Mouse (Mus musculus): ENCODE results near the gene E2f8.

E2f8 gene

DNA sequence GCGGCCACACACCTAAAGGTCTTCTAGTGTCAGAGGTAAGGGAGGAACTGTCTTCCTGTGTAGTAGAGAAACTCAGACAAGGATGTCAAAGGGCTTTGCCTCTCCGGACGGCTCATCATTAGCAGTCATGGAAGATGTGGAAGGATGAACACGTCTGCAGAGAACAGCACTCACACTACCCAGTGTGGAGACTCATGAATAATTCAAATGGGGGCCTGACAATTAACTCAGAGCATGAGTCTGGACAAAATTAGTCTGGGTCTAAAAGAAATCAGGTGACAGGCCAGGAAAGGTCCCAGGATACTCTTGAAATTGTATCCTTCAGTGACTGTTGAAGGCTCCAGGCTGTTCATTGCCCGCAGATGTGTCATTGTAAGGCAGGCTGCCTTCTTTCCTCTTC, 9.6 kb upstream of the E2f8 start:
- no peak for DNase-seq (ENCODE audit: low spot score)

DNA sequence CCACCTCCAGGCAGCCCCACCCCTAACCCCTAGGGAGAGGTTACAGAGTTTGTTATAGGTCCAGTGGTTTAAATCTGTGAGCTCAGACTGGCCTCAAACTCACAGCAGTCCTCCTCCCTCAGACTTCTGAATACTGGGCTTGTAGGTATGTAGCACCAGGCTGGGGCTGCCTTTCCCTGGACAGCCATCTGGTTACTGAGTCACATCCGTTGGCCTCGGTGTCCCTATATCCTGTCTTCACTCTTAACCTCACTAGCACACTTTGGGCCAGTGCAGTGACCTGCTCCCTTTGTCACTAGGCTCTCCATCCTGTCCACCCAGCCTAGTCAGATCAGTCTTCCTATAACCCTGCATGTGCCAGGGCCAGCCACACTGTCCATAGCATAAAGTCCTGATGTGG, 7.4 kb upstream of the E2f8 start:
- DNase-seq (ENCODE audit: low spot score) = no peak

DNA sequence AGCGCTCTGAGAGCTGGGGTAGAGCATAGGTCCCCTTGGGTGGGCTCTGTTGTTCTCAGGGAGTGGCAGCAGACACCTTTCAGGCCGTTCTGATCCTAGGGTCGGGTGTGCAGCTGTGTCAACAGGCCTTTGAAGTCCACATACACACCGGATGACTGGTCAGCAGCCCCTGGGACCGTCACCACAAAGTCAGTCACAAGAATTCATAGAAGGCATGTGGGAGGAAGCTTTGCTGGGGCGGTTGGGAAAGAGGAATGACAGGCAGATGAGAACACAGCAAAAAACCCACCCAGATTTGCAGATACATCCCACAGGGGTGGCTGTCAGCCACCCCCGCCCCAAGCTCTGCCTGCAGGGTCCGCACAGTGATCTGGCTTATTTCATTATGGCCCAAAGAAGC, 6.6 kb upstream of the E2f8 start:
- DNase-seq (ENCODE audit: low spot score) = no peak

DNA sequence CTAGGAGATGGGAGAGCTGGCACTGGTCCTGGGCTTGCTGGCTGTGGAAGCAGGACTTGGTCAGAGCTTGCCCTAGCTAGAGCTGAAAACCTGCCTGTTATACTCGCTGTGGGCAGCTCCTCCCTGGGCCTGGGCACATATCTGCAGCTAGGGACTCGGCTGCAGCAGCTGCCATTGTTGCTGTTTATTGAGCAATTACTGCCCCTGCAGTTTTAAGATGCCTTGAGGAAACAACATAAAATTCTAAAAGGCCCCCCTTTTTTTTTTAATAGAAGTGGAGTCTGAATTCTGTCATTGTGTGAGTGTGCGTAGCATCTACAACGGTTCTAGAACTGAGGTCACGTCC, 2.8 kb upstream of the E2f8 start:
- DNase-seq (ENCODE audit: low spot score) = peak; percentile 38

DNA sequence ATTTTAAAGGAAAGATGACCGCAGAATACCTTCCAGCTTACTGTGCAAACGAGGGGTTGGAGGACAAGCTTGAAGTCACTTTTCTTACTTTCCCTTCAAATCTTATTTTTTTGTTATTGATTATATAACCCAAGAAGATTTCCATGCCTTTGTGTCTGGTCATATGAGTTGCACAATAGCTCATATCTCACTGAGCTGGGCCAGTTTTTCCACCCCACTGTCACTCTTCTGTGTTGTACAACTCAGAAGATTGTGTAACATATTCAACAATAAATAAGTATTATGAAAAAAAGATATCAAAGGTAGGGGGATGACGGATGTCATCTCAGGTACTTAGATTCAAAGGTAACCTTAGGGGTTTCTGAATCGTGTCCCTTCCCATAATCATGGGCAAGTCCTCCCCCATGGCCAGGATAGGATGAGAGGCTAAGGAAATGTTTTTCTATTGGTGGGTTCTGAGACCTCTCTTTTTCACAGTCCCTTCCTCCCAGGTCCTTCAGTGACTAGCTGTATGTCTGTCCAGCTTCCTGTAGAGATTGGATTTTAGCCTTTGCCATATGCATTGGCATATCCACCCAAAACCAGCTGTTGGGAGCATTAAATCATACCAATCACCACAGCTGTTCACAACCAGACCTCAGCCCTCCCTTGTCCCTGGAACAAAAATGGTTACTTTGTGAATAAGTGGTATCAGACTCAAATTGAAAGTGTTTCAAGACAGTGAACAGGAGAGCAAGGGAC, 2.3 kb upstream of the E2f8 start:
- DNase-seq (ENCODE audit: low spot score) = no peak

DNA sequence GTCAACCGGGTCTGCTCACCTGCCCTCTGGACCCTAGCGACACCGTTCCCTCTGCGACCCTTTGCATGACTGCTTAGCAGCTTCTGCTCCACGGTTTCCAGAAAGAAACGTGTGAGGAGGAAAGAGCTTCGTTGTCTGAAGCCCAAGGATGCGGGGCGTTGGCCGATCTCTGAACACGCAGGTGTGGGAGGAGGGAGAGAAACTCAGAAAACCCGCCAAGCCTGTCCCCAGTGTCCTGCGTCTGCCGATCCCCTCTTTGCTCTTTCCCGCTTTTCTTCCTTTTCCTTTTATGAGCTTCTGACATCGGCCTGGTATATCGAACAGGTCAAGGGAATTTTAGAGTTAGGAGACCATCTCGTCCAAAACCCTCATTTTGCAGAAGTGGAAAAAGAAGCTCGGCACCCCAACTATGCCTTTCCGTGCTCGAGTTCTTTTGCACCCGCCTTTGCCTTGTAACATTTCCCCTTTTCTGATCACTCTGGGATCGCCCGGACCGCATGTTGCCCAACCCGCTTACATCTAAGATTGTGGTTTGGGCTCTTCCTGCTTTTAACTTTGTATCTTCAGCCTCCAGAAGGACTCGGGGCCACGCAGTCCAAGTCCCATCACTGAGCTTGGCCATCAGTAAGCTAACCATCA, 694 bp upstream of the E2f8 start:
- peak; percentile 18 for DNase-seq (ENCODE audit: low spot score)

DNA sequence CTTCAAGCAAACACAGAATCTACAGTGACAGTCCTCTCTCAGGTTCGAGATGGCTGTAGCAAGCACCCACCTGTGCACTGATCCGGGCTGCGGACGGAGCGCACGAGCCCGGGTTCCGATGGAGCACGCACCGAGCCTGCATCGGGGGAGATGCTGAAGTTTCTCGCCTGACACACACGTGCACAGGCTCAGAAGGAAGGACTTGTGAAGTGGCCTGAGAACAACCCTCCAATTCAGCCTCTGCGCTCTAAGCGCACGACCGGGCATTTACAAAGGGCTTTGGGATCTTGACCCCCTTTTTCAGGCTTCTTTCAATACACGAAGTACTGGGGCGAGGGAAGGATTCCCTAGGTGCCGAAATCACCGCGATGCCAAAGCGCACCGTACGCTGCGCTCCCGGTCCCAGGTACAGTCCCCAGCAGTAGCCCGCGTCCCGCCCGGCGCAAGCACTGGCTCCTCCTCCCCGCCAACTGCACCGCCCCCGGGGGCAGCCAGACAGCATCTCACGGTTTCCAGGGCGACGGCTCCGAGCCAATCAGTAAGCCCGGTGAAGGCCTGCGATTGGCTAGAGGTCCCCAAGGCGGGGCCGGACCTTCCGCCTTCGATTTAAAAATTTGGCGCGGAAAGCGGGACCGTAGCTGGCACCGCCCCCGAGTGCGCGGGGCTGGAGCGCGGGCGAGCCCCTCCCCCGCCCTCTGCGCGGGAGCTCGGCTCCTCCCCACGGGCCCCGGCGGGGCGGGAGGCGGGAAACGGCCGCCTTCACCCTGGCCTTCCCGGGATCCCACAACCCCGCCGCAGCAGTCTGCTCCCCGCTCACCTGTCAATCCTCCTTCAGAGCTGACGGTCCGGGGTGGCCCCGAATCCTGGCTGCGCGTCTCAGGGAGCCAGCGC, 560 bp downstream of the E2f8 start:
- DNase-seq (ENCODE audit: low spot score) = peak; percentile 95

DNA sequence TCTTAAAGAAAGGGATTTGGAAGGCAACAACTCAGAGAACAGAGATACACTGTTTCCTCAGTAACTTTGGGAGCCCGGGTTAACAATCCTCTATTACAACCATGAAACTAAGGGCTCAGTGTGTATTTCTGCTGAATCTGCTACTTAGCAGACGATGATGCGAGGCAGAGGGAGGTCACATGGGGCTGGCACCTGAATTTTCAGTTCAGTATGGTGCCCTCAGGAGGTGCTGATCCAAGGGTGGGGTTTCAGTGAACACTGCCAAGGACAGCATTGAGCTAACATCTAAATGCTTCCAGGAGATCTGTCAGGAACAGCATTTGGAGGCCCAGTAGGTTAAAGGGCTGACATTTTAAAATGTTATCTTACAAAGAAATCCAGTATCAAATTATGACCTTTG, 1.8 kb downstream of the E2f8 start:
- DNase-seq (ENCODE audit: low spot score) = no peak

DNA sequence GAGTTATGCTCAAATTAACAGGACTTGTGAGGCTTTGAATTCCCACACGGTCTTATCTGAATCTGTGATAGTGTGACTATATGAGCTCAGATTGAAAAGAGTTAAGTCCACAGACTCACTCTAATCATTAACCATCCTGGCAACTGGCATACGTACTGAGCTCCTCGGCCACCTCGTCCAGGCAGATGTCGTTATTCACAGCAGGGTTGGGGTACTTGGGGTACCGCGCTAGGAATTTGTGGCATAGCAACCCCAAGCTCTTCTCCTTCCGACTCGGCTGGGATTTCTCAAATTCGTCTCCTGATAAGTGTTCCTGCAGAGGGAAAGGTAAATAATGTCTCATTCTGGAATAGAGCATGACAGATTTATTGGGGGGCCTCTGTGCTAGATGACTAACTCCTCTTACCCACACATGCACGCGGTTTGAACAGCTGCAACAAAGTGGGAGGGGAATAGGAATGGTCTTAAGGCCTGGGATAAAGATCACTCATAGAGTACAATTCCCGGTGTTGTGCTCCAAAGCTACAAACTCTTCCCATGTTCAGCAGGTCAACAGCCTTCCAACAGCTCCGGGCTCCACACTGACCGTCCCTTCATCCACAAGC, 3.5 kb downstream of the E2f8 start:
- DNase-seq (ENCODE audit: low spot score) = no peak

DNA sequence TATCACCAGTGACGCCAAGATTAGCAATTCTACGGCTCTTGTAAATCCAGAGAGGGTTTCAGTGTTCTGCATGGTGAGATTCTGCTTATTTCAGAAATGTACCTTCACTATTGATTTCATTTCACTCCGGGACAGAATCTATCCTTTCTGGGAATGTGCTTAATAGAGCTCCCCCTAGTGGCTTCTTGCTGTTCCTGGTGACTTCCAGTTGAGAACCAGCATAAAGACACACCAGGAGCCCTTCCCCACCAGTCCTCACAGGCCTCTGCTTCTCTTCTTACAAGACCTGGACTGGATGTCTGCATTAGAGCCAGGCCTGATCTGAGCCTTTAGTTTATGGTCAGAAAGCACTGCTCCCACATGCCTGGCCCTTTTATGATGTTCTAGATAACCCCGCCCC, 4.9 kb downstream of the E2f8 start:
- DNase-seq (ENCODE audit: low spot score) = no peak

DNA sequence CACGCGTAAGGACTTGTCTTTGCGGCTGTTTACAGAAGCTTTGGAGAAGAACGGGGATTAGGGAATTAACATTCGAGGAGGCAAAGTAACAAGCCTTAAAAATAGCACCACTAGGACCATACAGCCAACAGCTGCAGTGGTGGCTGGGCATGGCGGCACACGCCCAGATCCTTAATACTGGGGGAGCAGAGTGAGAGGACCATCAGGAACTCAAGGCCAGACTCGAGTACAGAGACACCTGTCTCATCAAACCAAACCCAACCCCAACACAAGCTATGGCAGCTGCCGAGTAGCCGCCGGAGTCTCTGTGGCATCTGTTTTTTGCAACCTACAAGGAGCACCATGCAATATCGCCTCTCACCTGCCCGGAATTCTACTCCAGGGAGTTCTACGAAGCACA, 6.3 kb downstream of the E2f8 start:
- DNase-seq (ENCODE audit: low spot score) = no peak

DNA sequence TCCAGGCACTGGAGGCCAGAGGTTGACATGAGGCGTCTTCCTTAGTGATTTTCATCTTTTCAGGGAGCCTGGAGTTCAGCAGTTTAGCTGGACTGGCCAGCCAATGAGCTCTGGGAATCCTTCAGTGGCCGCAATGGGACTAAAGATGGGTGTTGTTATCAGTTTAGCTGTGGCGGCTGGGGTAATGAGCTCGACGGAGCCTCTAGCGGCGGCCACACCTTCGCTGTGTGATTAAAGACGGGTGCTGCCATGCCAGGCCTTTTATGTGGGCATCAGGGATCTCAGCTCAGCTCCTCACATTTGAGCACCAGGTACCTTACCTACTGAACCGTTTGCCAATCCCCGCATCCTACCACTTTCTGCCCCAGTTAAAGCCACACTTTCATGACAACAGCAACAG, 10.1 kb downstream of the E2f8 start:
- no peak for DNase-seq (ENCODE audit: low spot score)

DNA sequence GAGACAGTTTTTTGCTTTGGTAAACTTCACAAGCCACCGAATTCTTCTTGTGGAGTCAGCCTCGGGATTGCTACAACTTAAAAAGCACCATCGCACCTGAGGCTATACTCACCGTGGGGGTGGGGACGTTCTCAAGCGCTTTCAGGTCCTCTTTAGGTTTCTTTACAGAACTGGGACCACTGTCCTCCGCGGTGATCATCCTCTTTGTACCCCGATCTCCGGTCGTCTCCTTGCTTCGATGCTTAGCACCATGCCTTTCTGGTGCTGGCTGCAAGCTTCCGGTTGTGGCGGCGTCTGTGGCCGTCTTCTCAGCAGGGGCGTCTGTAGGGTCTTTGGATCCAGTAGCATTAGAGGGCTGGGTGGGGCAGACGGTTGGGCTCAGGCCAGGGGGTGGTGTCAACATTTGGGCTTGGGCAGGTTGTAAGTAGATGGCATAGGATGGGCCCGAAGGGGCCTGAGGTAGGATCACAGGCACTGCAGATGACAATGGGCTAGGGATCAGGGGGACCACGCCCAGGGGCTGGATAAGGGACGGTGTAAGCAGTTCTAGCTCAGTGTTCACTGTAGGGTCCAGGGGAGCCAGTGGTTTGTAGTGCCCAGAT, 10.7 kb downstream of the E2f8 start:
- no peak for DNase-seq (ENCODE audit: low spot score)

DNA sequence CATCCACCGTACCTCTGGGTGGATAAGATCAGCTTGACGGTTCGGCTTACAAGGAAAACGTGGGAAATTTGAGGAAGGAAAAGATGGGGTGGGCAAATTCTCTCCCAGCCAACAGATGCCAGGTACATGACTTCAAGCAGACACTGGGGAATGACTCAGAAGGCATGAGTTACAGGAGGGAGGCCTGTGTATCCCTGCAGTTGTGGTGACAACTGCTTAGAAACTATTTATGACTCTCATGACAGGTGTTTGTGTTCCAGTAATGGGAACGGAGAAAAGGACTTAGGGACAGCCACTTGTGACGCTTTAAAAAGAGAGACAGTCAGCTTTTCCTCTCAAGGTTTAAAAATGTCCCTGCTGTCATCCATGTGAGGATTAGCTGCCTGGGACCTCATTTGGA, 11.3 kb downstream of the E2f8 start:
- DNase-seq (ENCODE audit: low spot score) = no peak

DNA sequence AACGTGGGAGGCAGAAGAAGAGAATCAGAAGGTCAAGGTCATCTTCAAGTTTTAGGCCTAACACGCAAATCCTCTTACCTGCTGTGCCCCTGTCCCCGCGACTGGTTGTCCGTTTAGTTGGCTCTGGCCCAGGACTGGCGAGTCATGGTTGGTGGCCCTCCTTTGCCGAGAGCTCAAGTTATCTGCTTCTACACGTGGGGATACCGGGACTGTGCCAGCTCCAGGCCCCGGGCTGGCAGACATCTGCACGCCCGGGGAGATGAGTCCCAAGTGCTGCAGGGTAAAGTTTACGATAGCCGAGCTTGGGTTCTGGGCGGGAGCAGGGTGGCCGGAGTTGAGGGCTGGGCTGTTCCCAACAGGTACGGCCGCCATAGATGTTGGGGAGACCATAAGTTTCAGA, 13.8 kb downstream of the E2f8 start:
- no peak for DNase-seq (ENCODE audit: low spot score)

DNA sequence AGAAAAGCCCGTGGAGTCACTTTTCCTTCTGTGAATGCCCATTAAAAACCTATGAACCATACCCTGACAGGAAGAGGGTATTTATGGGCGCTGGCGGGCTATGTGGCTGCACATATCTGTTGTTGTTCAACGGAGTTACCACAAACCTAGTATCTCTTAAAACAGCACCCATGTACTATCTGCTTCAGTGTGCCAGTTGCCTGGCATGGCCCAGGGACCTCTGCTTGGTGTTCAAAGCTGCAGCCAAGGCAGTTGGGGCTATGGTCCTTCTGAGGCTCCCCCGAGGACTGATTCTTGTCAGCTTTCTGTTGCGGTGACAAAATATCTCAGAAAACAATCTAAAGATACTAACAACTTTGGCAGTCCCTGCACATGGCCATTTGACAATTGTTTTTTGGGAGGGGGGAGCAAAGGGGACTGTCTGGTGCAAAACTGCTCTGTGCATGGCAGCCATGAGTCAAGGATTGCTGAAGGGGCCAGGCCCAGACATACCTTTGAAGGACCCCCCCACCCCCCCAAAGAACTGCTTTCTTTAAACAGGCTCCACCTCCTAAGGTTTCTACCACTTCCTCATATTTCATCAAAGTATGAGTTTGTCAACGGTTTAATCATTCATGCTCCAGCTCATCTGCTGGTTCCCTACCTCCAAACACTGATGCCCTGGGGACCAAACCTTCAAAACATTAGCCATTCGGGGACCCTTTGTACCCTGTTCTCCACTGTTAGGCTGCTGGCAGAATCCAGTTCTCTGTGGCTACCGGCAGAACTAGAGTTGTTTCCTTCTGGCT, 16.5 kb downstream of the E2f8 start:
- DNase-seq (ENCODE audit: low spot score) = no peak

DNA sequence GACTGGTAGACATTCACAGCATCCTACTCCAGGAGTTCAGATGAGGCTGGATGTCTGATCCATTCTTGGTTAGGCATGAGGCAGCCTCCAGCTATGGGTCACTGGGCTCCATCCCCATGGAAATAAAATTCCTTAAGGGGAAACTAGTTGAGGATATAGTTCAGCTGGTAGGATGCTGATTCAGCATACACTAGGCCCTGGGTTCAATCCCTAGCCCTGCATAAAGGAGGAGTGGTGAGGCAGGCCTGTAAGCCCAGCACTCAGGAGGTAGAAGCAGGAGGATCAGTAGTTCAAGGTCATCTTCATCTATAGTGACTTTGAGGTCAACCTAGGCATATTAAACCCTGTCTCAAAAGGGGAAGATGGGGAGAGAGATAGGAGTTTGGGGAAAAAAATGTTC, 17.2 kb downstream of the E2f8 start:
- no peak for DNase-seq (ENCODE audit: low spot score)

DNA sequence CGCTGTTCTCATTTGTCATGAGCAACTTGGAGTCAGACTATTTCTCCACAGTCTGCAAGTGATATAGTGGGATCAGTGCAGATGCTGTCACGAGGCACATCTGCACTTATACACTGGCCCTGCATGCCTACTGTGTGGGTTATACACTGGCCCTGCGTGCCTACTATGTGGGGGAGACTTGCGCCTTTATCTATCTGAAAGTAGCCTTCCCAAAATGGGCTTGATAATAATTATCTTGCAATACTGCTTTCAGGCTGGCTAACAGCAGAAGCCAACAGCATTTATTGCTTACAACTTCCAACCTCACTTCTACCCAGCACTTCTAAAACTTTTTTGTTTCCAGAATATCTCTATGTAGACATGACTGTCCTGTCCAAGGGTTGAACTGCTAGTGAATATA, 19.6 kb downstream of the E2f8 start:
- no peak for DNase-seq (ENCODE audit: low spot score)

DNA sequence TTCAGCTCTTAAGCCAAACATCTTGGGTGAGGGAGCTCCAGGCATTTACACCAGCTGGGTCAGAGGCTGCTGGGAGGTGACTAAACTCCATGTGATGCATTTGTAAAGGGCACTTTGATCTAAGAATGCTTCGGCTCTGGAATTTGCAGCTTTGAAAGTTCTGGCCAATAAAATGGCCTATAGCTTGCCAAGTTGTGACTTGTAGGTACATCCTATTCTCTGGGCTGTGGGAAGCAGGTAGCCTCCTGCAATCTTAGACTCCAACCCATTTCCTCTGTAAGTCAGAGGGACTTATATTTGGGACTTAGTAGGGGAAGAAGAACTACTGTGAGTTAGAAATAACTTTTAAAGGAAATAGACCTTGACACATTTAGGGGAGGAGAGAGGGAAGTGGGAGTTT, 20.4 kb downstream of the E2f8 start:
- DNase-seq (ENCODE audit: low spot score) = no peak

DNA sequence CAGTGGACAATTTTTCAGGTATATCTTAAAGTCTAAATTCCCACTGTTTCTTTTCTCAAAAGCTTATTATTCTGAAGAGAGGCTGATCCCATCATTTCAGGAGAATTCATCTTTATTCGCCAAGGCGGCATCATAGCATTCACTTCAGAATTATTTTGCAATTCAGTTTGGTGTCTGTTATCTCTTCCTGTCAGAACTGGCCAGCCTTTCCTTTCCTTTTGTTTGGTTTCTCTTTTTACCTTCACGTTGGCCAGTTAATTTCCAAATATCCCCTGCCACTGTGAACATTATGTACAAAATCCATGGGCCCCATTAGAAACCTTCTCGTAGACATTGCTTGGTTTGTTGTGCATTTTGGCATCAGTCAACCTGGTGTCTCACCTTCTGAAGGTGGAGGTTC, 22.0 kb downstream of the E2f8 start:
- DNase-seq (ENCODE audit: low spot score) = no peak

DNA sequence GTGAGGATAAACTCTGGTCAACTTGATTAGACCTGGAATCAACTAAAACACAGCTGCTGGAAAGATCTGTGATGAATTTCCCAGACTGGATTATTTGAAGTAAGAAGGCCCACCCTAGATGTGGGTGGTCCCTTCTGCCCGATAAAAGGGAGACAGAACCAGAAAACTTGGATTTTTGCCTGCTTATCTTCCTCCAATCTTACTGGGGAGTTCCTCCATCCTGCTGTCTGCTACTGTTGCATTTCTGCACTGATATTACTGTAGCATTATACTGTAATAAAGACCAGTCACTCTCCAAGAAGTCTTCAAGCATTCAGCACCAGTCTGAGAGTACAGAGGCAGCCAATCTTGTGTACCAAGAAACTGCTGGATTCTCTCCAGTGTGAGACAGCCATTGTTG, 23.1 kb downstream of the E2f8 start:
- DNase-seq (ENCODE audit: low spot score) = no peak

DNA sequence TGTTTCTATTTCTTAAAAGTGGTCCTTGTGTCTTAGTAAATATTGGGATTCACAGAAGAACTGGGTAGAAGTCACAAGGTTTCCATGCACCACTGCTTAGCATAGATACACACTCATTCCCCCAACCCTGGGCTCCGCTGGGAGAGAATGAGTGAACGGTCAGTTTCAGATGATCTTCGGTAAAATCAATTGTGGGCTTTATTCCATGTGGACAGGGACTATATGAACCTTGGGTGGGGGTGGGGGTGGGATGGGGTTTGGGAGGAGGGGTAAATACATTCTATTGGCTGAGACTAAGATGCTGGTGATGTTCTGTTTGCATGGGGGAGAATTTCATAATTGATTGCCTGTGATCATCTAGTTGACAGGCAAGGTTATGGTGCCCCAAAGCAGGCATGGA, 25.9 kb downstream of the E2f8 start:
- no peak for DNase-seq (ENCODE audit: low spot score)

All from testis, postnatal 14 days (tissue).